Mouse (Mus musculus) lung, postnatal 0 days (tissue): ENCODE results near the gene Polr2h. TPM values are rescaled to one million over a fixed set of nuclear protein-coding genes. Genes with fewer than 3 reads are reported as not detected.

Experiments
- ATAC-seq: fragments of 200-750 bp; cut with Nextera tagmentation; 2 replicates; pipeline ENCODE4 v1.8.0; 2017; ENCODE audit warnings: moderate library complexity
- DNase-seq: peaks from one replicate; pipeline ENCODE4 v3.0.0-alpha.2; 2016; ENCODE audit warnings: low spot score
- H3K27ac ChIP-seq: fragments of 300-500 bp; sonication (generic); 2 replicates; pipeline ENCODE4 v1.5.1; 2014; ENCODE audit warnings: antibody characterized with exemption, mild to moderate bottlenecking, low read length, mixed read lengths
- H3K27me3 ChIP-seq: fragments of 300-500 bp; sonication (generic); replicated peaks from 2 replicates; pipeline ENCODE4 v1.6.1; 2014; ENCODE audit warnings: low read length, mixed read lengths; ENCODE audit not compliant: insufficient read depth
- H3K36me3 ChIP-seq: fragments of 300-500 bp; sonication (generic); 2 replicates; pipeline ENCODE4 v1.6.1; 2014; ENCODE audit warnings: low read length, mixed read lengths; ENCODE audit not compliant: insufficient read depth
- H3K4me1 ChIP-seq: fragments of 300-500 bp; sonication (generic); 2 replicates; pipeline ENCODE4 v1.6.1; 2014; ENCODE audit warnings: antibody characterized with exemption, low read depth, low read length, mixed read lengths; ENCODE audit not compliant: insufficient read depth
- H3K4me2 ChIP-seq: fragments of 300-500 bp; sonication (generic); replicated peaks from 2 replicates; pipeline ENCODE4 v1.6.1; 2014; ENCODE audit warnings: low read depth, mild to moderate bottlenecking, low read length, moderate library complexity, mixed read lengths
- H3K4me3 ChIP-seq: fragments of 300-500 bp; sonication (generic); 2 replicates; pipeline ENCODE4 v1.5.1; 2014; ENCODE audit warnings: low read depth, low read length
- H3K9ac ChIP-seq: fragments of 300-500 bp; sonication (generic); replicated peaks from 2 replicates; pipeline ENCODE4 v1.6.1; 2014; ENCODE audit warnings: low read depth, mild to moderate bottlenecking
- H3K9me3 ChIP-seq: fragments of 300-500 bp; sonication (generic); 2 replicates; pipeline ENCODE4 v1.6.1; 2016; ENCODE audit warnings: low read length, mixed read lengths
- CTCF ChIP-seq: IDR thresholded peaks from 2 replicates; pipeline ENCODE4 v1.5.1; 2016; ENCODE audit warnings: antibody characterized with exemption, mild to moderate bottlenecking
- EP300 ChIP-seq: IDR thresholded peaks from 2 replicates; pipeline ENCODE4 v1.6.1; 2016; ENCODE audit warnings: antibody characterized with exemption, mild to moderate bottlenecking, control low read depth
- WGBS: fragments of 180-500 bp; shearing (Covaris S2); extraction: QIAGEN DNeasy Blood & Tissue Kit; methylation state at CpG from one replicate; pipeline ENCODE4 v1.1.7; 2014; 5-methylcytosine and 5-hydroxymethylcytosine counted together
- polyA plus RNA-seq: library from polyadenylated mRNA; unstranded; fragments of >200 nt; fragmentation: Nextera tagmentation; extraction: Ambion mirVana; gene quantifications from 2 replicates; pipeline ENCODE4 v1.2.1, GENCODE M21; 2015

Gene Polr2h
- polyA plus RNA-seq, 1 experiment from 2014 or later, result 48.2 TPM

DNA sequence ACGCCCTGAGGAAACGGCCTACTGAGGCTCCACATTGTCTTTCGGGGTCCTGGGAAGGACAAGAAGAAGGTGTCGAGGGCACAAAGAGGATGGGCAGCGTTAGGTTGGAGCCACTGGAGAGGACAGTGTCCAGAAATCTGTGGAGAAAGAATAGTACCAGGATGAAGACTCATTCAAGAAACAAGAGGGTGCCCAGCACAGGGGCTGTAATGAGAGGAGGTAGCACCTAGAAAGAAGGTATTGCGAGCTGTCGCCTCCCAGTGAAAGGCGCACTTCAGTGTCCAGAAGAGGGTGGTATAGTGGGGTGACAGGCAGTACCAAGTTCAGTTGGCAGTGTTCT, 654 bp upstream of the Polr2h start:
- TF ChIP-seq EP300 (no peak), CTCF (no peak; the same call in 1 of the 2 replicates)
- Histone ChIP-seq H3K4me1 (peaks cover 15% of the 10 kb centered on the region; the same call in 1 of the 2 replicates), H3K4me3 (peak overlapping the region; percentile 64), H3K9ac (peak overlapping the region; percentile 39), H3K27ac (peak overlapping the region; percentile 91), H3K4me2 (peak overlapping the region; percentile 87), H3K9me3 (no peaks in the 10 kb centered on the region), H3K36me3 (no peaks in the 10 kb centered on the region), H3K27me3 (no peaks in the 10 kb centered on the region)
- under 1% methylated on average over 8 of the region's 8 CpGs for WGBS
- no peak for ATAC-seq
- DNase-seq, result no peak

DNA sequence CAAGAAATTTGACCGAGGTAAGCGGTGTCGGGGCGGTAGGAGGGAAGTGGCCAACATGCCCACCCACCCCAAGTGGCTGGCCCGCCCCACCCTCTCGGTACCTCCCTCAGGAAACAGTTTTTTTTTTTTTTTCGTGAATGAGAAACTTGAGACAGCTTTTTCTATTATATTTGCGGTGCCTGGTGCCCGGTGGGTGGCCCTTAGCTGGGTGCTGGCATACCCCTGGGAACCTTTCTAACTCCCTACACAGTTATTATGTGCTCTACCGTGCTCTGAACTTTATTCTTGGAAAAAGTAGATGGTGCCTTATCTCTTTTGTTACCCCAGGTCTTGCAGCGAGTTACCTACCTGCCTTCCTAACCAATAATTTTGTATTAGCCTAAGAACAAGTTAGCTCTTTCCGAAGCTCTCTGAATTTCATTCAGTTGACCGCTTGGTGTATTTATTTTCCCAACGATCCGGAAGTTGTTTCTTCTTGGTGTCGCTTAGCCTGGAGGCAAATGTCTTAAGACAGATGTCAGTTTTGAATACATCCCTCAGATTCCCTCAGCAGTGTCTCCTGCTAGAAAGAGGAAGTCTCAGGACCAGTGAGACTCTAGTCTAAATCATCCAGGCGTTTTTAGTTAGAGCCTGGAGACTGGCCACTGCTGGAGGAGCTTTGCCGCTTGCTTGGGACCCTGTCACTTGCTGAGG, 659 bp downstream of the Polr2h start:
- no peaks in the 10 kb centered on the region for H3K27me3 ChIP-seq
- DNase-seq, result no peak
- 2% methylated on average over 18 of the region's 18 CpGs for WGBS
- ATAC-seq, result peak; percentile 34
- H3K9me3 ChIP-seq, result no peaks in the 10 kb centered on the region
- no peaks in the 10 kb centered on the region for H3K36me3 ChIP-seq
- H3K27ac ChIP-seq, result peak overlapping the region; percentile 91
- peak overlapping the region; percentile 87 for H3K4me2 ChIP-seq
- peak overlapping the region; percentile 43 for H3K9ac ChIP-seq
- peaks cover 15% of the 10 kb centered on the region; the same call in 1 of the 2 replicates for H3K4me1 ChIP-seq
- no peak; the same call in 1 of the 2 replicates for TF ChIP-seq EP300
- TF ChIP-seq CTCF, result 0 out of 2 replicates have a peak, but pooled peaks have one; percentile 1
- H3K4me3 ChIP-seq, result peak overlapping the region; percentile 64

DNA sequence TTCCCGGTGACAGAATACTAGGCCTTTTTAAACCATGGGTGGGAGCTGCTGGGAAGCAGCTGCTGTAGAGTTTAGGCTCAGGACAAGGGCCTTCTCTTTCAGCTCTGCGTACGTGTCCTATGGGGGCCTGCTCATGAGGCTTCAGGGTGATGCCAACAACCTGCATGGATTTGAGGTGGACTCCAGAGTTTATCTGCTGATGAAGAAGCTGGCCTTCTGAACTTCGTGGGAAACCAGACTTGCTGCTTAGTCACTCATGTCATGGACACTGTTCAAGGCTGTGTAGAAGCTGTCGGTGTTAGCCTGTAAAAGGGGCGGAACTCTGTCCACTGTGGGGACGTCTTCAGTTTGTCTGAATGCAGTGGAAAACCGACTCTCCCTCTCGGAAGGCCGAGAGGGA, 4.3 kb downstream of the Polr2h start:
- no peak overlapping the region for H3K4me3 ChIP-seq
- 78% methylated on average over 10 of the region's 10 CpGs for WGBS

DNA sequence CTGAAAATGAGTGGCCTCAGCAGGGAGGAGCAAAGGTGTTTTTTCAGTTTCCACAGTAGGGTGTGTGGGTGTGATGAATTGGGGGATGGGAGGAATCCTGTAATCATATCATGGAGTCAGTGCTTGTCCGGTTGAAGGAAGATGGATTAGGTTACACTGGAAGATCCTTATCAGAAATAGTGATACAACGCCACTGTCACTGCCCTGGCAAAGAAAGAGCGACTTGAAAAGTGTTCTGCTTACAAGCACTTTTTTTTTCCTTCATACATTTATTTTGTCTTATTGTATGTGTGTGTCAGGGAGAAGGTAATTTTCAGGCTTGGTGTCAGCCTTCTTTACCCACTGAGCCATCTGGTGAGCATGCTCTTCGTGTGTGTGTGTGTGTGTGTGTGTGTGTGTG, 5.3 kb downstream of the Polr2h start:
- Histone ChIP-seq H3K4me1 (peaks cover 7% of the 10 kb centered on the region; the same call in 1 of the 2 replicates), H3K9me3 (no peaks in the 10 kb centered on the region), H3K4me2 (no peak overlapping the region), H3K4me3 (no peak overlapping the region), H3K9ac (no peak overlapping the region), H3K27me3 (no peaks in the 10 kb centered on the region), H3K36me3 (no peaks in the 10 kb centered on the region), H3K27ac (no peak overlapping the region)
- no peak for ATAC-seq
- DNase-seq, result no peak
- WGBS, result 53% methylated on average over 4 of the region's 4 CpGs
- TF ChIP-seq CTCF (no peak), EP300 (no peak)

More for the DNA sequence above, 4.3 kb downstream of the Polr2h start:
- TF ChIP-seq EP300, result no peak
- no peak for TF ChIP-seq CTCF
- ATAC-seq (no peak), DNase-seq (no peak)
- Histone ChIP-seq H3K4me2 (no peak overlapping the region), H3K4me1 (peaks cover 9% of the 10 kb centered on the region; the same call in 1 of the 2 replicates), H3K9me3 (no peaks in the 10 kb centered on the region), H3K27ac (no peak overlapping the region), H3K9ac (no peak overlapping the region), H3K36me3 (no peaks in the 10 kb centered on the region), H3K27me3 (no peaks in the 10 kb centered on the region)

DNA sequence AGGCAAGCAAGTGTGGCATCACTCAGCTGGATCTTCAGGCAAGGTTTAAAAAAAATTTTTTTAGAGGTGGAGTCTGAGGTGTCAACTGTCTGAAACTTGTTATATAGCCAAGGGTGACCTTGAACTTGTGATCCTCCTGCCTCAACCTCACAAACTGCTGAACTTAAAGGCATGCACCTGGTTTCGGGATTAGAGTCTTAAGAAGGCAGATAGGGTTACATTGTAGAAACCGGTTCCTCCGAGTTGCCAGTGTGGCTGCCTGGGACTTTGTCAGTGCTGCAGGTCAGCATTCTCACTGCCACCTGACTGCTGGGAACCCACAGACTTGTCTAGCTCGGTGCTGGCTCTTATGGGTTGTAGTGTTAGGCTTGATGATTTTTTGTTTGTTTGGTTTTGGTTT, 5.8 kb downstream of the Polr2h start:
- no peak overlapping the region for H3K9ac ChIP-seq
- TF ChIP-seq CTCF, result no peak
- TF ChIP-seq EP300, result no peak
- no peak for ATAC-seq
- no peaks in the 10 kb centered on the region for H3K27me3 ChIP-seq
- 35% methylated on average over 4 of the region's 4 CpGs for WGBS
- no peaks in the 10 kb centered on the region for H3K36me3 ChIP-seq
- H3K4me3 ChIP-seq, result no peak overlapping the region
- no peak overlapping the region for H3K27ac ChIP-seq
- peaks cover 5% of the 10 kb centered on the region; the same call in 1 of the 2 replicates for H3K4me1 ChIP-seq
- no peak for DNase-seq
- no peaks in the 10 kb centered on the region for H3K9me3 ChIP-seq
- no peak overlapping the region for H3K4me2 ChIP-seq

DNA sequence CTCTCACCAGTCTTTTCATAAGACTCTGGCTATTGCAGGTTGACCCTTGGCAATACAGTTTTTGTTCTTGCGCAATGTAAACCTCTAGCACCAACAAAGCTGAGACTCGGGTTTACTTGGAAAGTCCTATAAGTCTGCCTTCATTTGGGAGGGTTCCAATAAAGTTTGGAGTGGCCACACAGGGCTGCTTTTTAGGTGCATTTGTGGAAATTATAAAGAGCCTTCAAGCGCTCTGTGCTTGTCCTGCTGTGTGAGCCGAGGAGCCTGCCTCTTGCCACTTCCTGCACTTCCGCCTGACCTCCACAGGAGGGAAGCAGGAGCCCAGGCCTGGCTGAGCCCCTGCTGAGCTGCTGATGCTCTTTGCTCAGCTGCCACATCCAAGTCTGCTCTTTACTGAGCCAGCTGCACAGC, 6.9 kb downstream of the Polr2h start:
- H3K27ac ChIP-seq, result no peak overlapping the region
- no peak overlapping the region for H3K4me3 ChIP-seq
- ATAC-seq (peak; percentile 84), DNase-seq (peak; percentile 82)
- no peaks in the 10 kb centered on the region for H3K27me3 ChIP-seq
- no peaks in the 10 kb centered on the region for H3K4me1 ChIP-seq
- WGBS, result 31% methylated on average over 5 of the region's 5 CpGs
- TF ChIP-seq EP300 (no peak), CTCF (peak; percentile 97)
- no peaks in the 10 kb centered on the region for H3K9me3 ChIP-seq
- H3K36me3 ChIP-seq, result no peaks in the 10 kb centered on the region
- H3K4me2 ChIP-seq, result no peak overlapping the region
- H3K9ac ChIP-seq, result no peak overlapping the region
